Mouse (Mus musculus) mouse embryonic stem cell (cell line): Measurements from ENCODE around the gene Nop58.
"Not testable (repeated sequence)": the region's sequence is repeated elsewhere in the genome, so short reads cannot be mapped to it uniquely, and the experiment has no call there.

Experiments used
- in situ Hi-C, 2 experiments: fragments of 300-500 bp; cut with MboI; formaldehyde crosslinking; loops; 1 replicate in 1 of 2; 3 replicates in 1 of 2; pipeline ENCODE4 v1.14.3; 2019 to 2020; ENCODE audit warnings: low sequenced_read_pairs in 2 of 2, low pct_unique_long_range_greater_than_20kb in 1 of 2, mixed read lengths in 1 of 2; ENCODE audit not compliant: unreplicated experiment in 1 of 2

The Nop58 gene

GRCm38 (mm10) chr1:59684819-59685755, at the start of gene Nop58:
Gene Nop58, plus strand, starts transcription at chr1:59684971.
- in situ Hi-C loops: loop anchor here in 1 of 2 experiments (25.0 kb wide), 1 partner anchor 1273 kb away; the partner anchor contains the start of gene Clk1

DNA sequence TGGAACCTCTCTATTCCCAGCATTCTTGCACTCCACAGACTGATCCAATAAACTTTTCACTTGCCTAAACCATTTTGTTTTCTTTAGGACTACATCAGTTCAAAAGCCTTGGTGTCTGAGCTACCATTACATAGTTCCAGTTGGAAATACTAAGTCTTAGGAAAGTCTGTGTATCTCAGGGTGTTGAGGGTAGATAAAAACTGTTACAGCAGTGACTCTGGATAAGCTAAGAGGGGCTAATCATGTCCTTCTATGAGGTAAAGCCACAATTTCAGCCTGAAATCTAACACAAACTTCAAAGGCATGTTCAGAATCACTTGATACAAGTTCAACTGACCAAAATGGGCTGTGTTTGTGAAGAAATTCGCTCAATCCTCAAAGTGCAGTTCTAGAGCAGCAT, 48.4 kb upstream of the Nop58 start:
- in situ Hi-C loops: no loop called here

- in situ Hi-C loops: no loop called here
Measured at GRCm38 (mm10) chr1:59638371-59638770, 46.4 kb upstream of the Nop58 start.

- in situ Hi-C loops: no loop called here
Measured at GRCm38 (mm10) chr1:59642488-59642887, 42.3 kb upstream of the Nop58 start.

DNA sequence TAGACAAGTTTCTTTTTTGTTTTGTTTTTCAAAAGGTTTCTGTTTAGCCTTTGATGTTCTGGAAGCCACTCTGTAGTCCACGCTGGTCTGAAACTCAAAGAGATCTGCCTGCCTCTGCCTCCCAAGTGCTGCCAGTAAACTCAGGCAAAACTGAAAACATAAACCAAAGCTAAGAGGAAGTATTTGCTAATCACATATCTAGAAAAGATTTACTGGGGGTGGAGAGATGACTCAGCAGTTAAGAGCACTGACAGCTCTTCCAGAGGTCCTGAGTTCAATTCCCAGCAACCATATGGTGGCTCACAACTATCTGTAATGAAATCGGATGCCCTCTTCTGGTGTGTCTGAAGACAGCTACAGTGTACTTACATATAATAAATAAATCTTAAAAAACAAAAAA, 38.3 kb upstream of the Nop58 start:
- in situ Hi-C loops: not testable (repeated sequence)

GRCm38 (mm10) chr1:59651201-59651819, 33.5 kb upstream of the Nop58 start:
- in situ Hi-C loops: no loop called here

- in situ Hi-C loops: no loop called here
Measured at GRCm38 (mm10) chr1:59653243-59653911, 31.4 kb upstream of the Nop58 start.

DNA sequence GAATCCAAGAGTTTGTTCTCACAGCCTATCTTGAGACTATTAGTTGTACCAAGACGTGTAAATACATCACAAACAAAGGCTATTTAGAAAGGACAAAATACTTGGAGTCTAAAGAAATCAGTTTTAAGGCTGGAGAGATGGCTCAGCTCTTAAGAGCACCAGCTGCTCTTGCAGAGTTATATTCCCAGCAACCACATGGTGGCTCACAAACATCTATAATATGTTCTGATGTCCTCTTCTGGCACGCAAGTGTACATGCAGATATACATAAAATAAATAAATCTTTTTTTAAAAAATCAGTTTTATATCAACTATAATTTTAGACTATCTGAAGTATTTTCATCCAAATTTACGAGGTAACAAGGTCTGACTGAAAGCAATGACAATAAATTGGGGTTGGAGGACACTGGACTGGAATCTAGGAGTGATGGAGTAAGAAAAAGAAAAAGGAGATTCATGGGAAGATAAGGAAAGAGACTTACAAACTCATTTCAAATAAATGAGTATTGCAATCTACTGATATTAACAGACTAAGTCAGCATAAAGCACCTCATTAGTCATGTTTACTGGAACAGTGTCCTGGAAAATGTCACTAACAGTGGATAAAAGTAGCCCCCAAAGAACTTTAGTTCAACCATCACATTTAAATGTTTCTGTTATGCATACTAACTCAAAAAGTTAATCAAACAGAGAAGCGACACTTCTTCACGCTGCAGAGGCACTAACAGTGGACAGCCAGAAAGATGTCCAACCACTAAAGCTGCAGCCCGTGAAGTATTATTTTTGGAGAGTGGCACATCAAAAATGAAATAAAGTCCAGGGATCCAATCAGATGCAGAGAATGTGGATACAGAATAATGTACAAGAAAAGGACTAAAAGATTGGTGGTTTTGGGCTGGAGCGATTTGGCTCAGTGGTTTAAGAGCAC, 28.3 kb upstream of the Nop58 start:
- in situ Hi-C loops: no loop called here

DNA sequence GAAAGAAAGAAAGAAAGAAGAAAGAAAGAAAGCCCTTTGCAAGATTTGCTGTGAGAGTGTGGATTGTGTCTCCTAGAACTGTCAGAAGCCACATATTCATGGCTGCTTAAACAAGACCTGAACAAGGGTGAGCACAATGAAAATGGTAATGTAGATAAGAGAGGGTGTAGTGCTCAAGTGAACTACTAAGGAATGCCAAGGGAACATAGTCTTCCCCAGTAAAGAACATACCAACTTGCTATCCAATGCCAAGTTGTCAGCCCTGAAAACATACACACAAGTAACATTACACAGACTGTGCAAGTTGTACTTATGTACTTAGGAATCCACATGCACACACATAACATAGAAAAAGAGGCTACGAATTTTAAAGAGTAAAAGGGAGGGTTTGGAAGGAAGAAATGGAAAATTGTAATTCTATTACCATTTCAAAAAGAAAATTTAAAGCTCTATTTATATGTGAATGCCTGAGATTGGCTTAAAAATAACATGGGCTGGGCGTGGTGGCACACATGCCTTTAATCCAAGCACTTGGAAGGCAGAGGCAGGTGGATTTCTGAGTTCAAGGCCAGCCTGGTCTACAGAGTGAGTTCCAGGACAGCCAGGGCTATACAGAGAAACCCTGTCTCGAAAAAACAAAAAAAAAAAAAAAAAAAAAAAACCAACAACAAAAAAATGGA, 21.2 kb upstream of the Nop58 start:
- in situ Hi-C loops: no loop called here

GRCm38 (mm10) chr1:59668871-59669270, 15.9 kb upstream of the Nop58 start:
- in situ Hi-C loops: no loop called here

DNA sequence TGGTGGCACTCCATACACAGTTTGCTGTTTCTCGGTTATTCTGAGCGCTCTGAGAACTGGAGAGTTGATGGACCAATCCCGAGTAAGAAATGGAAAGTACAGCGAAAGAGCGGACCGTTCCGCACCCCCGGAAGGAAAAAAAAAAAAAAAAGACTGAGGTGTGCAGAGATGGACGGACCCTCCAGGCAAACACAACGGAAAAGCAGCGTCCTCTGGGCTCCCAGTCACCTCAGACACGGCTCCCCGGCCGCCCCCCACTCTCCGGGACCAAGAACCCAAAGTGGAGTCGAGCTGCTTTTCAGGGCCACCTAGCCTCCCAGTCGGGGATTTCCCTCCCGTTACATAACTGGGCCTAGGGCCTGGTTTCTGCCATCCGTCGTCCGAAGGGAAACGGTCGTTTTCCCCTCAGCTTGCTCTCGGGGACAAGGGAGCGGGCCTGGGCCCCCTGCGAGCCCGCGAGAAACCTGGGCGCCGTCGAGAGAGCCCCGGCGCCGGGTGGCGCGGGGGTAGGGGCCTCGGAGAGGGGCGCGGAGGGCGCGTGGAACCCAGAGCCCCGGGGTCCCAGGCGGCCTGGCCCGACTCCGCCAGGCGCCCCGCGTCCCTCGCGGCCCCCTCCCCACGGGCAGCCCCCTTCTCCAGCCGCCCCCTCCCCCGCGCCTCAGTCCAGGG, 14.7 kb upstream of the Nop58 start:
- in situ Hi-C loops: no loop called here

DNA sequence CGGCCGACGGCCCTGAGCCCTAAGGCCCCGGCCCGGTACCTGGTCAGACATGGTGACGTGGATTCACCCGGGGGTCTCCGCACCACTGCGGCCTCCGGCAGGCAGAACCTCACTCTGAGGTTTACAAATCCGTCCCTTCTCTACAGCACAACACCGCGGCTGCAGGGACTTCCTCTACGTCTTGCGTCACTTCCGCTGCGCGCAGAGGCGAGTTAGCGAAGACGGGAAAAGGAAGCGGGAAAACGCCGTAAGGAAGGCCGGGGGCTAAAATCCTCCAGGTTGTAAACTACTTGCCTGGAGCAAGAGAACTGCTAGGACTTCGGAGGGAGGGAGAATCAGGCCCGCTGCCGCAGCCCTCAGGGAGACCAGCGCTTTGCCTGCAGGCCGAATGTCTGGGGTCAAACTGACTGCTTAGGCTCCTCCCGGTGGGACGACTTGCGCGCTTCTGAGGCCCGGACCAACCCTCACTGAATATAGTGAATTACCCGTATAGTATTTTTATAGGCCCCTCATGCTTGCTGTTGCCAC, 14.1 kb upstream of the Nop58 start, which contains the start of gene Sumo1:
TSS of gene Sumo1 (minus strand) at position 194 of the 528 bp plus-strand sequence.
- in situ Hi-C loops: no loop called here

DNA sequence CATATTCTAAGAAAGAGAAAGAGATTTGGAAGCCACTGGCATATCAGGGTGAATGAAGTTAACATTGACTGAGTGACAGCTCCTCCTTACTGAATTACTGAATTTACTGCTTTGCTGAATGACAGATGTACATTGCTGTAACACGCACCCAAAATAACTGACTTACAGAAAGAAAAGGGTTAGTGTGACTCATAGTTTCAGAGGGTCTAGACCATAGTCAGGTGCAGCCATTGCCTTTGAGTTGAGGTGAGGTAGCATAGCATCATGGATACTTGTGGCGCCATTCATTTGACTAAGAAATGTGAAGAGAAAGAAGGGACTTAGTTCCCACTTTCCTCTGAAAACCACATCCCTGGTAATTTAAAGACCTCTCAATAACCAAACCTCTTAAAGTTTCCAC, 11.1 kb upstream of the Nop58 start:
- in situ Hi-C loops: no loop called here

DNA sequence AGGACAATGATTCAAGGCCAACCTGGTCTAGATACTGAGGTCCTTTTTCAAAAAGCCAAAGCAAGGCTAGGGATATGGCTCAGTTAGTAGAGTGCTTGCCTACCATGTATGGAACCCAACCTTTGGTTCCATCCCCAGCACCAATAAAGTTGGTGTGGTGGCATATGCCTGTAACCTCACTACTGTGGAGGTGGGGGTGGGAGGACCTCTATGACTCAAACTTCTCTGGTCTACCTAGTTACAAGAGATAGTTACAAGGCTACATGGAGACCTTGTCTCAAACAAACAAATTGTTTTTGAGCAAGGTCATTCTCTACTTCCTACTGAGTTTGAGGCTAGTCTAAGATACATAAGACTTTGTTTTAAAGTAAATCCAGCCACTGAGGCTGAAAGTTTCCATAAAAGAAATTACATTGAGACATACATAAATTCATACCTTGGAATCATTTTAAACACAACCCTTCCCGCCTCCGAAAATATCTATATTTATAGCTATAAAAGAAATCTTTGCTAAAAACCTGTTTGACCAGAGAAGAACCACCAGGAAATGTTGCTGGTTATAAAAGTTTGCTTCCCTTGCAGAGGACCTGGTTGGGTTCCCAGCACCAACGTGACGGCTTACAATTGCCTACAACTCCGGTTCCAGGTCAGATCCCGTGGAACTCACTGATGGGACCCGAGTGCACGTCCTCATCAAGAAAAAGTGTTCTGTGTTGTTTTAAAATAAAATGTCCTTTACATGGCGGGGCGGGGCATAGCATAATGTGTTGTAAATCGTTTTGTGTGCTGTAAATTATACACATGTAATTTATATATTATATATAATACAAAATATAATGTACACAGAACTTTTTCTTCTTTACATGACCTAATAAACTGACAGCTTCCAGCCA, 599 bp upstream of the Nop58 start:
- in situ Hi-C loops: loop anchor here in 1 of 2 experiments (25.0 kb wide), 1 partner anchor 1272 kb away; the partner anchor contains the start of gene Clk1

GRCm38 (mm10) chr1:59687493-59687892, 2.7 kb downstream of the Nop58 start:
- in situ Hi-C loops: loop anchor here in 1 of 2 experiments (25.0 kb wide), 1 partner anchor 1275 kb away; the partner anchor contains the start of gene Clk1

DNA sequence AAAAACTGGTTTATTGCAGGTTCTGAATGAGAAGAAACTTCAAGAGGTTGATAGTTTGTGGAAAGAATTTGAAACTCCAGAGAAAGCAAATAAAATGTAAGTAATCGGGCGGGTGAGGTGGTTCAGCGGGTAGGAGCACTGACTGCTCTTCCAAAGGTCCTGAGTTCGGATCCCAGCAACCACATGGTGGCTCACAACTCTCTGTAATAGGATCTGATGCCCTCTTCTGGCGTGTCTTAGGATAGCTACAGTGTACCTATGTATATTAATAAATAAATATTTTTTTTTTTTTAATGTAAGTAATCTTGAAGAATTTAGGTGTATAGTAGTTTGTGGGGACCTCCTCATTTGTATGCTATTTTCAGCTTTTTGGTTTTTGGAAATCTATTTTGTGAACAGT, 5.7 kb downstream of the Nop58 start:
- in situ Hi-C loops: loop anchor here in 1 of 2 experiments (25.0 kb wide), 1 partner anchor 1278 kb away; the partner anchor contains the start of gene Clk1
